Mouse (Mus musculus): ENCODE measurements around the gene Ctsa. TPM values are rescaled to one million over a fixed set of nuclear protein-coding genes. Genes with fewer than 3 reads are reported as not detected.

Gene Ctsa
- polyA plus RNA-seq (2012; rRNA removed): 116 TPM in 2 replicates

GRCm38 (mm10) chr2:164832748-164833301 lies at the start of gene Ctsa:
Gene Ctsa (plus strand): TSS chr2:164832873.

GRCm38 (mm10) chr2:164785481-164786387 lies 46.9 kb upstream of the Ctsa start, which contains the start of gene Snx21:
Gene Snx21 (plus strand): TSS chr2:164785823.

GRCm38 (mm10) chr2:164804533-164805331 lies 27.9 kb upstream of the Ctsa start, which contains the start of the genes Acot8 and Zswim3:
Gene Acot8 (minus strand): TSS chr2:164804882.
Gene Zswim3 (plus strand): TSS chr2:164805098.

GRCm38 (mm10) chr2:164822636-164823165 lies 10.0 kb upstream of the Ctsa start, which contains the start of gene Zswim1:
Gene Zswim1 (plus strand): TSS chr2:164822686.

GRCm38 (mm10) chr2:164828437-164828836 lies 4.2 kb upstream of the Ctsa start, which contains the start of gene Spata25:
Gene Spata25 (minus strand): TSS chr2:164828537.

GRCm38 (mm10) chr2:164833314-164833959 lies 764 bp downstream of the Ctsa start, which contains the start of gene Neurl2:
Gene Neurl2 (minus strand): TSS chr2:164833456.

GRCm38 (mm10) chr2:164857101-164857821 lies 24.6 kb downstream of the Ctsa start, which contains the start of gene Pltp:
Gene Pltp (minus strand): TSS chr2:164857711.

GRCm38 (mm10) chr2:164879228-164879567 lies 46.5 kb downstream of the Ctsa start, which contains the start of gene Pcif1:
Gene Pcif1 (plus strand): TSS chr2:164879304.

Other genes starting within 250 kb of the Ctsa start
- gene Wfdc6a, start 247.4 kb upstream of the Ctsa start, polyA plus RNA-seq (2012; rRNA removed): 0.15 TPM in 1 of 2 replicates, not detected in the other
- gene Eppin, start 239.3 kb upstream of the Ctsa start, polyA plus RNA-seq (2012; rRNA removed): not detected in 2 replicates
- gene Wfdc6b, start 219.4 kb upstream of the Ctsa start, polyA plus RNA-seq (2012; rRNA removed): not detected in 2 replicates
- not detected in 2 replicates for gene Wfdc8, start 219.2 kb upstream of the Ctsa start, polyA plus RNA-seq (2012; rRNA removed)
- not detected in 2 replicates for gene Wfdc16, start 194.1 kb upstream of the Ctsa start, polyA plus RNA-seq (2012; rRNA removed)
- gene Wfdc10, start 176.8 kb upstream of the Ctsa start, polyA plus RNA-seq (2012; rRNA removed): 0.21 TPM in 1 of 2 replicates, not detected in the other
- not detected in 2 replicates for gene Wfdc9, start 176.3 kb upstream of the Ctsa start, polyA plus RNA-seq (2012; rRNA removed)
- not detected in 2 replicates for gene Wfdc11, start 158.8 kb upstream of the Ctsa start, polyA plus RNA-seq (2012; rRNA removed)
- not detected in 2 replicates for gene Wfdc13, start 147.8 kb upstream of the Ctsa start, polyA plus RNA-seq (2012; rRNA removed)
- not detected in 2 replicates for gene Spint4, start 134.4 kb upstream of the Ctsa start, polyA plus RNA-seq (2012; rRNA removed)
- gene Spint5, start 117.6 kb upstream of the Ctsa start, polyA plus RNA-seq (2012; rRNA removed): not detected in 2 replicates
- 1.0 and 1.3 TPM in 2 replicates for gene Wfdc3, start 86.9 kb upstream of the Ctsa start, polyA plus RNA-seq (2012; rRNA removed)
- gene Dnttip1, start 86.9 kb upstream of the Ctsa start, polyA plus RNA-seq (2012; rRNA removed): 51.1 and 51.2 TPM in 2 replicates
- gene Ube2c, start 63.0 kb upstream of the Ctsa start, polyA plus RNA-seq (2012; rRNA removed): 38.6 and 43.3 TPM in 2 replicates
- 1.3 and 106 TPM in 2 replicates for gene Tnnc2, start 52.9 kb upstream of the Ctsa start, polyA plus RNA-seq (2012; rRNA removed)
- gene Snx21, start 47.0 kb upstream of the Ctsa start, polyA plus RNA-seq (2012; rRNA removed): 47.2 TPM in 2 replicates
- 28.9 and 30.7 TPM in 2 replicates for gene Acot8, start 28.0 kb upstream of the Ctsa start, polyA plus RNA-seq (2012; rRNA removed)
- 9.1 and 9.4 TPM in 2 replicates for gene Zswim3, start 27.8 kb upstream of the Ctsa start, polyA plus RNA-seq (2012; rRNA removed)
- 8.7 and 11.1 TPM in 2 replicates for gene Zswim1, start 10.2 kb upstream of the Ctsa start, polyA plus RNA-seq (2012; rRNA removed)
- 0.12 TPM in 1 of 2 replicates, not detected in the other for gene Spata25, start 4.3 kb upstream of the Ctsa start, polyA plus RNA-seq (2012; rRNA removed)
- gene Neurl2, start 583 bp downstream of the Ctsa start, polyA plus RNA-seq (2012; rRNA removed): 5.8 and 5.9 TPM in 2 replicates
- 45.2 and 48.1 TPM in 2 replicates for gene Pltp, start 24.8 kb downstream of the Ctsa start, polyA plus RNA-seq (2012; rRNA removed)
- gene Pcif1, start 46.4 kb downstream of the Ctsa start, polyA plus RNA-seq (2012; rRNA removed): 46.2 and 47.4 TPM in 2 replicates
- gene Zfp335, start 78.9 kb downstream of the Ctsa start, polyA plus RNA-seq (2012; rRNA removed): 35.8 and 40.0 TPM in 2 replicates
- gene Mmp9, start 107.9 kb downstream of the Ctsa start, polyA plus RNA-seq (2012; rRNA removed): 8.3 and 18.9 TPM in 2 replicates
- 145 and 147 TPM in 2 replicates for gene Slc12a5, start 127.9 kb downstream of the Ctsa start, polyA plus RNA-seq (2012; rRNA removed)
- gene Ncoa5, start 202.0 kb downstream of the Ctsa start, polyA plus RNA-seq (2012; rRNA removed): 122 and 127 TPM in 2 replicates
- gene Cd40, start 222.8 kb downstream of the Ctsa start, polyA plus RNA-seq (2012; rRNA removed): 4.4 and 5.0 TPM in 2 replicates